Mouse (Mus musculus) skeletal muscle tissue, adult 2 months (tissue): ENCODE results near the gene Fam193a.

Source experiments
- DNase-seq: peaks from one replicate; pipeline ENCODE4 v3.0.0-alpha.2; 2012; ENCODE audit warnings: low read depth, low spot score

Fam193a gene

DNA sequence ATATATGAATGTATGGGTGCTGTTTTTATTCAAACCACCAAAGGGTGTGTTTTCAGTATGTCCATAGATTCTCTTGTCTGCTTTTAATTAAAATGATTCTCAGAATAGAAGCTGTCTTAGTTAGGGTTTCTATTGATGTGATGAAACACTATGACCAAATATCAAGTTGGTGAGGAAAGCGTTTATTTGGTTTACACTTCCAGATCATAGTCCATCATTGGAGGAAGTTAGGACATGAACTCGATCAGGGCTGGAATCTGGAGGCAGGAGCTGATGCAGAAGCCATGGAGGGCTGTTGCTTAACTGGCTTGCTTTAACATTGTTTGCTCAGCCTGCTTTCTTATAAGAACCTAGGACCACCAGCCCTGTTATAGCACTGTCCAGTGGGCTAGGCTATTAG lies 12.0 kb downstream of the Fam193a start:
- DNase-seq = no peak

DNA sequence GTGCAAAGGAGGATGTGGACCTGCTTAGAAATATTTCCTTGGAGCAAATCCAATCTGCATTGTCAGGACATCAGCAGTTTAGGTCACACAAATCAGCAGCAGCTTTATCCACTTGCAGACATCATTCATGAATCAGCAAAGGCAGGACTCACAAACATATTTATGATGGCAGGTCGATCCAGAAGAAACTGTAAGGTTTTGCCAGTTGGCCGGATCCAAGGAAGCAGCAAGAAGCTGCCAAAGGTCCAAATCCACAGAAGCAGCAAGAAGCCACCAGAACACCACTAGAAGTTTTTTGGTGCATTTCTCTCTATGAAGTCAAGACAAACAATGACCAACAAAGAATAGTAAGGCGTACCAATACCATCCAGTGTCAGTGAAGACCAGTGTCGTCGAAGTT lies 15.9 kb downstream of the Fam193a start:
- DNase-seq = no peak

DNA sequence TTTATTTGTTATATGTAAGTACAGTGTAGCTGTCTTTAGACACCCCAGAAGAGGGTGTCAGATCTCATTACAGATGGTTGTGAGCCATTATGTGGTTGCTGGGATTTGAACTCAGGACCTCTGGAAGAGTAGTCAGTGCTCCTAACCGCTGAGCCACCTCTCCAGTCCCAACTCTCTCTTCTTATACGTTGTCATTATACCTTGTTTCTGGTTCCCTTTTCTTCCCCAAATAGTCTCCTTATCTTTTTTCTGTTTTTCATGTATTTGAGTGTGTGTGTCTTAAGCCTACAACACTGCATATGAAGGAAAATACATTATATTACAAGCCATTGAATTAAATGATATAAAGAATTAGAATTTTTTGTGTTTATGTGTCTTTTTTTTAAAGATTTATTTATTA lies 17.0 kb downstream of the Fam193a start:
- DNase-seq = no peak

DNA sequence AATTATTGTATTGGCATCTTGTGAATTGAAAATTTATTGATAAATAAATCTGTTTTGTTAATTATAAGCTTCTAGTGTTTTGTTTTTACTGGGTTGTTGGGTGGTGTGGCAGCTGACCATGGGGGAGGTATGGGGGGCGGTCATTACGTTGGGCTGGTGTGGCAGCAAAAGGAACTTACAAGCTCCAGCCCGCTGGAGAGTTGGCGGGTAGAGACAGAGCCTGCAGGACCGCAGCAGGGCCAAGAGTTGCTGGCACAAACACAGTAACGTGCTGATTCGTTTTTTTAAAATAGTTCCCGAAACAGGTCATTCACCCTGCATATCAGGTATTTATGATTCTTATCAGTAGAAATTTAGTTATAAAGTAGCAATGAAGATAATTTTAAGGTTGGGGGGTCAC lies 23.5 kb downstream of the Fam193a start:
- DNase-seq = no peak

DNA sequence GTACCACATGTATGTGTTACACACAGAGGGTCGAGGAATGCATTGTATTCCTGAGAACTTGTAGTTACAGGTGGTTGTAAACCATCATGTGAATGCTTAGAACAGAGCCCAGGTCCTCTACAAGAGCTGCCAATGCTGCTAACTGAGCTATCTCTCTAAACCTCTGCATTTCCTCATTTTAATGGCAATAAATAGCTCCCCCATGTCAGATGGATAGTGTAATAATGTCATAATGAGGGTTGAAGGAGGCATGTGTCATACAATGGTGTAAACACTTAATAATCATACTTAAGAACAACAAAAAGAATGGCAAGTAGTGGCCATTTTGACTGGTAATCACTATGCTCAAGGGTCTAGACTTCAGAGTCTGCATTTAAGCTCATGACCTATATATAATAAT lies 25.6 kb downstream of the Fam193a start:
- DNase-seq = no peak

DNA sequence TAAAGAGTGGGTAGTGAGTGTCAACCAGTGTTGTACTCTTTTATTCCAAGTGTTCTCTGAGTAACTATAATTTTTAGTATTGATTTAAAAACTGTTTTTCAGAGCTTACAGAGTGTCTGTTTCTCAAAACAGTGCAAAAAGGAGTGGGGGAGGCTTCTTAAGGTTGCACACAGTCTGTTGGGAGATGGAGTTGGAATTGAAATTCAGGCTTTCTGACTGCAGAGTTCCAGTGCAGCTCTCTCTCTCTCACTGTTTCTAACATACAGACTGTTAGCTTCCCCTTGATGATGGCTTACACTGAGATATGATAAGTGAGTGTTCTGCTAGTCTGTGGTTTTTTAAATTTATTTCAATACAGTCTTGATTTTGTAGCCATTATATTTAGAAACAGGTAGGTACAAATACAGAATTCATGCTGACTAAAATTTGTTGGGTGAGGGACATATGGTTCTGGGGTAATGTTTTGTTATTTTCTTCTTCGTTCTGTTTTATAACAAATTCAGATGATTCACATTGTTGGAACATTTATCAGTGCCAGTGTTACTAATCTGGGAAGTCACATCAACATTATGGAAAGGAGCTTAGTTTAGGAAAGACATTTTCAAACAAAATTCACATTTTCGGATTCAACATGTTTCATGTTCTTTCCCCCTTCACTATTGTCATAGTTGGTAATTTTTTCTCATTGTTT lies 26.3 kb downstream of the Fam193a start:
- DNase-seq = no peak

DNA sequence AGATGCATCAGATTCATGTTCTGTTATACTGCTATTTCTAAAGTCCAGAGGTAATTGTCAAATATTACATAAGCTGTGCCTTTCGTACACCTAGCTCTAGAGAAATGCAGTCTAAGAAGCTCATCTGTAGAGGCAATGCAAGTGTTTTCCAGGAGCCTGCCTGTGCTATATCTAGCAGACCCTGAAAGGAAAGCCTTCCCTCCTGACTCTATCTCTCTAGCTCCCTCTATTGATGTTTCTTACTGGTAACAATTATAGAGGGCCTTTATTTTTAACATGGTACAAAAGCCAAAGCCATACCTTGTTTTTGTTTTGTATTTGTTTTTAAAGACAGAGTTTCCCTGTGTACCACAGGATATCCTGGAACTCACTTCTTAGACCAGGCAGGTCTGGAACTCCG lies 28.1 kb downstream of the Fam193a start:
- DNase-seq = no peak

DNA sequence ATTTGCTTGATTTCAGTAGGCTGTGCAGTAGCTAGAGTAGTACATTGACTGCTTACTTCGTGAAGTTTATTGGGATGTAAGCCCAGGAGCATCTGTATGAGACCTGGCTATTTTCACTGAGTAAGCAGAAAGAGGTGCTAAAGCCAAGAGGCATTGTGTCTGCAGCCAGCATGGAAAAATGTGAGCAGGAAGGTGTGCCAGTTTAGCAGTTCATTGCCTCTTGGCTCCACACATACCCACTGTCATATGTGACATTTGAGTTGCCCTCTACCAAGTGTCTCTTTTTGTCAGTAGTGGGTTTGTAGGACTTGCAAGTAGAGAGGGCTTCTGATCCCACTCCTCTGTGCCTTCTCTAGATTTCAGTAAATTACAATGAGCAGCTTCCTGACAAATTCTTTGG lies 28.6 kb downstream of the Fam193a start:
- DNase-seq = no peak

DNA sequence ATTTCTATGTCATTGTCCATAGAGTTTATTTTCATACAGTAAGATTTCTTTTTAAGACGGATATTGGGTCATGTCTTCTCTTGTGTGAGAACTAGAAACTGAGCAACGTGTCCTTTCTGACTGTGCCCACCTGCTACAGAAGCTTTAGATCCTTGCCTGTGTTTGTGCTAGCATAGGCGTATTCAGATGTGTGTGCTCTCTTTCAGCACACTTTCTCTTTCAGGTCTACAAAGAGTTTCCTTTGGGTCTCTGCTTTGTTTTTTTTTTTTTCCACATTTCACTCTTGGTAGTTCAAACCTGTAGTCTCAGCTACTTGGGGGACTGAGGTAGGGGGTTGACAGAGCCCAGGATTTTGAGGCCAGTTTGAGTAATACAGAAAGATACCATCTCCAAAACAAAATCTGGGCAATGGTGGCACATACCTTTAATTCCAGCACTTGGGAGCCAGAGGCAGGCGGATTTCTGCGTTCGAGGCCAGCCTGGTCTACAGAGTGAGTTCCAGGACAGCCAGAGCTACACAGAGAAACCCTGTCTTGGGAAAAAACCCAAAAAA lies 37.7 kb downstream of the Fam193a start:
- DNase-seq = no peak

DNA sequence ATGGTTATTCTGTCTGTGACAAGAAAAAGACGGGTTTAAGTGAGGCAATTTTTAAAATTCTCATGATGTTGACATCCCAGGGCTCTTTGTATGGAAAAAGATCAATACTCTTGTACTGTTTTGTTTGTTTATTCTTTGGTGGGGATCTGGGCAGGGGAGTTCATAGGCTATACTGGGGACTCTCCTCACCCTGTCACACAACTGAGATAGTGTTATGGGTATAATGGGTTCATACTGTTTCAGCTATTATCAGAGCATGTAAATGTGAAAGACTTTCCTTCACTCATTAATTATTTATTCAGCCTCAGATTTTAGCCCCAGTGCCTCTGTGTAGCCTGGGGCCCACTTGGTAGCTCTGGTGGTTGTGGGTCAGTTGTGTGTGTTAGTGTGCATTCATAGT lies 39.3 kb downstream of the Fam193a start:
- DNase-seq = no peak

DNA sequence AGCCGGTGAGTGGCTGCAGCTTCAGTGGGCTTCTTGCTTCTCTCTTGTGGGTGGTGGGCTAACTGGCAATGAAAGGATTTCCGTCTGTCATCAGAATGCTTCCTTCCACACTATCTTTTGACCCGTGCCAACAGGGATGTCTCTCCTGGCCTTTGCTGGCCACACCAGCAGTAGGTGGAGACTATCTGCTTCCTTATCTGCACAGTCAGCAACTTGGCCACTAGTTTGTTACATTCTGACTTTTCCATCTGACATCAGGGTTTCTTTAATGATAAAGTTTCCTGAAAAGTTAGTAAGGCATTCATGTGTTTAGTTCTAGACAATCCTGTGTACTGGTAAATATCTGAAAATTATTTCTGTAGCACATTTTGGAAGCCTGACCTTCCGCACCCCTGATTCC lies 41.1 kb downstream of the Fam193a start:
- DNase-seq = no peak

DNA sequence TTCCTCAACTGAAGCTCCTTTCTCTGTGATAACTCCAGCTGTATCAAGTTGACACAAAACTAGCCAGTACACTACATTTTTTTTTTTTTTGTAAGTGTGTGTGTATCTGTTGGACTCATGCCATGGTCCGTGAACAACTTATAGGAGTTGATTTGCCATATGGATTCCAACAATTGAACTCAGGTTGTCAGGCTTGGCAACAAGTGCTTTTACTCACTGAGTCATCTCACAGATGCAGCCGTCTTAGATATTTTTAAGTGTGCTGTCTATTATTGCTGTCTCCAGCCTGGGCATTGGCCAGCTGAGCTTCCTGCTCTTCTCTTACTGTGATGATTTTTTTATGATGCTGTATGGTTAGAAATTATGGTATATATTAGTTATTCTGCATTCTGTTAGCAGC lies 44.2 kb downstream of the Fam193a start:
- DNase-seq = no peak

DNA sequence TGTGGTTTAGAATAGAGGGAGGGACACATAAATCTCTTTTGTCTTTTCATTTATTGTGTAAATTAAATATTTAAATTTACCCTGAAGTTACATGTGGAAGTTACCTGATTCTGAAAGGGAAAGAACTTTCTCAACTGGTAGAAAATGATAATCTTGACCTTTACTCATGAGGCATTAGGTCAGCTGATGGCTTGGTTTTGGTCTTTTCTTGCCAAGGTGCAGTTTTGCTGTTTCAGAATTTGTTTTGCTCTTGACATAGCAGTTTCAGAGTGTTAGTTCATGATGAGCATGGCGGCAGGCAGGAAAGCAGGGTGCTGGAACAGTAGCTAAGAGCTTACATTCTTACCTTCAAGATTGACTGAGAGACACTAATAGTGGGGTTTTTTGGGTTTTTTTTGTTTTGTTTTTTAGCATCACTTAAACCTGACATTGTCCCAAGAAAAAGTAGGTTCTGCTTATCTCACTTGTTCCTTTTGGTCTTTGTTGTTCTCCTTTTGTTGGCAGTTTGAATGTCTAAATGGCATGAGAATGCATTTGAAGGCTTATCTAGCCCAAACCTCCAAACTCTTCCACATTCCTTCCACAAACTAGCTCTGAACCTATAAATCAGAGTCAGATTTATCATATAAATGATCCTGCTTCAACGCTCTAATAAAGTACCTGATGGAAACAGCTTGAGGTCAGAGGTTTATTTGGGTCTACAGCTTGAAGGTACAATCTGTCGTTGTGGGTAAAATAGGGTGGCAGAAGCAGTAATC lies 47.7 kb downstream of the Fam193a start:
- DNase-seq = no peak

DNA sequence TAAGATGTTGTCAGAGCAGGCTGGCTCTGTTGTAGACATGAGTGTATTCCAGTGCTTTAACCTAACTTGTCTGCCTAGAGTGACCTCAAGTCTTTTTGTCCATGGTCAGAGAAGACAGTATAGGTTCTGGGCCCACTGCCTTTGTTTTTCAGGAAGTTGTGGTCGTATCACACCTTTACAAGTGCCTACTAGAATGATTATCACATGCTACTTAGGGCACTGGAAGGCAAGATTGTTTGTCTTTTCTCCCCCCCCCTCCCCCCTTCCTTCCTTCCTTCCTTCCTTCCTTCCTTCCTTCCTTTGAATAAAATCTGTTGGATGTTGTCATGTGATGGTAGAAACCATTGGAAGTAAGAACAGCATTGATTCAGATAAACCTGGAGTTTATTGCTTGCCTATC lies 49.5 kb downstream of the Fam193a start:
- DNase-seq = no peak

DNA sequence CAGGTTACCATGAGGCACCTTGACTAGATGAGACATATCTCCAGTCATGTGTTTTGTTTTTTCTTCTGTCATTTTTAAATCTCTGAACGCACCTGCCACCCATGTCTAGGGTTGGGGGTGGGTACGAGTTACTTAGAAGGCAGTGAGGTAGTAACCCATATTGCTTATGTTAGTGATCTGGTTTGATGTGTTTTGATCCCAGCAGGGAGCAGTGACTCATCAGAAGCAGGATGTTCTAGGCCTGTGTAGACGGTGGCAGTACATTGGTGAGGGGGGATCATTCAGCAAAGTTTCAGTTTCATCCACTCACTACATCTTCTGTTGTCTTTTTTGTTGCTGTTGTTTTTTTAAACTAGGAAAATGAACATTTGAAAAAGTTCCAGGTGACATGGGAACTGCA lies 61.0 kb downstream of the Fam193a start:
- no peak for DNase-seq

DNA sequence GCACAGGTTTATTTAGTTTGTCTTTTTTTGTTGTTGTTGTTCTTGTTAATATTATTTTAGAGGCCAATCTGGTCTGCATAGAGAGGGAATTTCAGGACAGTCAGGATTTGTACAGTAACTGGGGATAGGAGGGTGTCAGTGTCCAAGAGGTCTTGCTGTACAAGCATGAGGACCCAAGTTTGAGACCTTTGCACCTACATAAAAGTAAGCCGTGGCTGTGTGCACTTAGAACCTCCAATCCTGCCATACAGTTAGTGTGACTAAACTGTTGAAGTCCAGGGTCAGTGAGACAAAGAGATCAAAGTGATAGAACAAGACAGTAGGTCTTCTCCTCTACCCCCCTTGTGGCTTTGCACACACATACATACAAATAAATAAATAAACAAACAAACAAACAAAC lies 64.1 kb downstream of the Fam193a start:
- no peak for DNase-seq

DNA sequence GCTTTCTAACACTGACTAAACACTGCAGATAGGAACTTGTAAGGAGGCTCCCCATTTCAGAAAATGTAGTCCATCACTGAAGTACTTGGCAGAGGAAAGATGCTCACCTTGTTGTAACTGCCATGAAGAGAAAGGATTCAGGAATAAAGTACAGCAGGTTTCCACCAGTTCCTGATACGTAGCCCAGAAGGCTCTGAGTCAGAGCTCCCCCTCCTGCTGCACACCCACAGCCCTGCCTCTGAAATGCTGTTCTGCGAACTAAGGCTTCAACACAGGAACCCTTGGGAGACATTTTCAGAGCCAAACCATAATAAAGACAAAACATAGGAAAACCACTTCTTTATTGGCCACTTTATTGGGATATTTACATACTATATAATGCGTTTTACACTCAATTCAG lies 64.5 kb downstream of the Fam193a start:
- DNase-seq = no peak

DNA sequence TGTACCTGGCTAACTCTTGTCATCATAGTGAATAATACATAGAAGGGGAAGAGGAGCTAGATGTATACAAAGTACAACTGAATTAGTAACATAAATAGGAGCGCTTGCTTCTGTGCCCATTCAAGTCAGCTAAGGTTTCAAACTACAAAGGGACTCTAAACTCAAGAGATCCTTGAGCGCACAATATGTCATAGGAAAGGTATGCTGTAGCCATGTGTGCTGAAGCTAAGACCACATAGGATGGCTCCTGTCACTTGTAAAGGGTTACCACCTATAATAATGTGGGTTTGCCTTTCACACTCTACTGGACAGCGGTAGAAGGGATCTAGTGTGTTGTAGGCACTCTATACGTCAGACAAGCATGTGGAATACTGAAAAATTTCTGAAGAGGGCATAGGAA lies 68.3 kb downstream of the Fam193a start:
- DNase-seq = no peak

DNA sequence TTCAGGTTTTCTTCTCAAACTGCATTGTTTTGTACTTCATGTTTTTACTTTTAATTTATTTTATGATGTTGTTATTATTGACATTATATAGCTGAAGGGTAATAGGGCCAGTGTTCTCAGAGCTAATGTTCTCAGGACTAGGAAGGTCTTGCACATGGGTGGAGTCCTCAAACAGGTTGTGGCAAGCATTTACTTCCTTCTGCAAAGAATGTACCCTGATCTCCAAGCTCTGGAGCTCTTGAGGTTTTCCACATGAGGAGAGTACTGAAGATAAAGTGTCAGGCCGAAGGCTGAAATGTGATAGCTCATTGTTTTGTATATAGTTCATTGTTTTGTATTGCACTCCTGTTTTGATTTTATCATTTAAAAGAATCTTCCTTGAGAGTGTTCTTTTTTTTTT lies 68.9 kb downstream of the Fam193a start:
- DNase-seq = no peak

DNA sequence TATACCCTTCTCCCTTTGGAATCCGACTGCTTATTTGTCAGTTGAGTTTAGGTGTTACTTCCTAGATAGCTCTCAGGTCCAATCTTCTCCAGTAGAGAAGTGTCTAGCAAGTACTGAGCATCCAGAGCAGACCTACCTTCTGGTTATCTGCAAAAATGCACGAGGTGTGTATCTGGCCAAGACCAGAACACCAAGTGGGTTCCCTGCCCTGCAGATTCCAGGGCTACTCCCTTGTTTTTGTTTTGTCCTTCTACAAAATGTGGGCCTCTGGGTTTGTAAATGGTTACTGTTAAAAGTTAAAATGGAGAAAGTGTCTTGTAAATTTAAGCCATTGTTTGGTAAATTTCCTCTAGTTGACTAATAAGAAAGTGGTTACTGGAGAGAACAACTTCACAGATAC lies 70.0 kb downstream of the Fam193a start:
- DNase-seq = no peak

DNA sequence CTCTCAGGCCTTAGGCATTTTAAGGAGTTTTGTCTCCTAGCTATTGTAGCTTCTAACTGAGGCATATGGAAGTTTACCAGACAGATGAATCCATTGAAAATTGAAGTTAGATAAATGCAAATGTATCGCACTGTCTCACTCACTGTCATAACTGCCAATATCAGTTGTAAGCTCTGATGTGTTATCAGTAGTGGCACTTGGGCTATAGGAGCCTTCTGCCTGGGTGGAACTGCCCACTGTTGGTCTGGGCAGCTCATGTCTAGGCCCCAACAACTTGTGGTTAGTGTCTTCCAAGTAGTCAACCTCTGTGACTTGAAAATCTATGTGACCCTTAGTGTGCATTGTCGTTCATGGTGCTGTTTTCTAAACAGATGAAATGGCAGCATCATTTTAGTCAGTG lies 72.1 kb downstream of the Fam193a start:
- no peak for DNase-seq

DNA sequence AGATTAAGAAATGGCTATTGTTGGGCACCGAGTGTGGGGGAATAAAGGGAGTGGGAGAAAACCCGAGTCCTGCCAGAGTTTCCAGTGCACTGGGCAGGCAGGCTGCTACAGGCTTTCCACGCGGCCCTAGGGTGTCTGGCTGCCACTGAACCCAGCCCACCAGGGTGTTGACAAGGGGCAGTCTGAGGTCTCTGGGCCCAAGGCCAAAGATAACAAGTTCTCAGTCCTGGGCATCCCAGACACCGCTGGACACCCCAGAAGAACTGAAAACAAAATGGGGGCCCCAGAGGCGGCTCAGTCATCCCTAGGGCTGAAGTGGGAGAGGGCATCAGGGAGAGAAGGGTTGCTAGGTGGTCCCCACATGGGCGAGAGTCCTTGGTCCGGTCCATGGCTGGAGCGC lies 76.5 kb downstream of the Fam193a start:
- DNase-seq = no peak

DNA sequence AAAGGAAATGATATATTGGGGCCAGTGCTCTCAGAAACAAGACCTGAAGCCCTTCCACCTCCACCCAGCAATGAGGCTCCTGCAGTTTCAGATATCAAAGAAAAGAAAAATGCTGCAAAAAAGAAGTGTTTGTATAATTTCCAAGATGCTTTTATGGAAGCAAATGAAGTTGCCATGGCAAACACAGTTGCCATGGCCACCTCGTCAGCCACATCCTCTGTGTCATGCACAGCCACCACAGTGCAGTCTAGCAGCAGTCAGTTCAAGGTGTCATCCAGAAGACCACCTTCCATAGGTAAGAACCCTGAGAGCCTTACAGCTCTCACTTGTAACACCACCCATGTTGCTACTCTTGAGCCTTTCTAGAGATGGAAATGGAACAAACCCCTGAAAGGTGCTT lies 89.3 kb downstream of the Fam193a start:
- no peak for DNase-seq
